Mouse (Mus musculus): Measurements from ENCODE around the gene Pced1b.

Pced1b gene

DNA sequence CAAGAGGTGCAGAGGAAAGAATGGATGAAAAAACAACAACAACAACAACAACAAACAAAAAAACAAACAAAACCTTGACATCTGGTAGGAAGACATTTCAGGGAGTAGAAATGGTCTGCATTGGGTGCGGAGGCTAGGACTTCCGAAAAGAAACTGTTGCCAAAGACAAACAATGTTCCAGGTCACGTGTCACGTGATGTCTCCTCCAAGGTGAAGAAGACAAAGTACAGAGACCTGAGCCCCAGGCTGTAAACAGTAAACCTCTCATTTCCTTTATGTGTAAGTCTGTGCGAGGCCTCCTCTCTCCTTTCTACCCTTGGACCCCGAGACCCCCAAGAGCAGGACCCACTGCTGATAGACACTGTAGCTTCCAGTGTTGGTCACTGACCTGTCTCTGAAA lies 184.6 kb downstream of the Pced1b start:
- Histone ChIP-seq H3K4me3 (replicated peaks; ENCODE audit: low read length) (no peak overlapping the region), H3K9me3 (ENCODE audit: low read length) (peaks cover 9% of the 10 kb centered on the region; the same call in 1 of the 2 replicates), H3K36me3 (ENCODE audit: insufficient read depth, low read length) (no peaks in the 10 kb centered on the region), H3K4me1 (replicated peaks; ENCODE audit: low read depth, low read length) (peaks cover 22% of the 10 kb centered on the region), H3K27me3 (ENCODE audit: insufficient read depth, low read length) (no peaks in the 10 kb centered on the region)
- TF ChIP-seq CTCF (conservative IDR thresholded peaks at IDR 0.05; ENCODE audit: low read length), result no peak
- no peak for TF ChIP-seq NANOG (IDR thresholded peaks at IDR 0.05; ENCODE audit: borderline replicate concordance, low read length)
- no peak for TF ChIP-seq POU5F1 (IDR thresholded peaks at IDR 0.05; ENCODE audit: borderline replicate concordance, low read length)

- no peak overlapping the region for H3K4me3 ChIP-seq (replicated peaks; ENCODE audit: low read length)
- peaks cover 9% of the 10 kb centered on the region; the same call in 1 of the 2 replicates for H3K9me3 ChIP-seq (ENCODE audit: low read length)
- no peaks in the 10 kb centered on the region for H3K36me3 ChIP-seq (ENCODE audit: insufficient read depth, low read length)
- H3K4me1 ChIP-seq (replicated peaks; ENCODE audit: low read depth, low read length), result peaks cover 22% of the 10 kb centered on the region
- H3K27me3 ChIP-seq (ENCODE audit: insufficient read depth, low read length), result no peaks in the 10 kb centered on the region
- TF ChIP-seq NANOG (IDR thresholded peaks at IDR 0.05; ENCODE audit: borderline replicate concordance, low read length) (no peak), CTCF (conservative IDR thresholded peaks at IDR 0.05; ENCODE audit: low read length) (no peak), POU5F1 (IDR thresholded peaks at IDR 0.05; ENCODE audit: borderline replicate concordance, low read length) (no peak)
Observed at GRCm38 (mm10) chr15:97432221-97432620, 185.3 kb downstream of the Pced1b start.
